Mouse (Mus musculus): ENCODE data around the gene Hcn3.

GRCm38 (mm10) chr3:89159211-89159610 lies 785 bp downstream of the Hcn3 start:
- TF ChIP-seq CTCF (IDR thresholded peaks at IDR 0.05; ENCODE audit: low read depth) (no peak), EP300 (optimal IDR thresholded peaks at IDR 0.05) (no peak)
